Mouse (Mus musculus): ENCODE data around the gene Zbtb44.

- no peak for TF ChIP-seq FLI1 (IDR thresholded peaks at IDR 0.05; ENCODE audit: low read length)
- TF ChIP-seq GATA1 (IDR thresholded peaks at IDR 0.05; ENCODE audit: borderline replicate concordance, low read length), result no peak
Measured at GRCm38 (mm10) chr9:31088883-31089282, 58.4 kb downstream of the Zbtb44 start.
